Mouse (Mus musculus): ENCODE measurements around the gene Litaf.
"Not testable (repeated sequence)": the region's sequence is repeated elsewhere in the genome, so short reads cannot be mapped to it uniquely, and the experiment has no call there.

Gene Litaf

GRCm38 (mm10) chr16:10989896-10990295 is 76.1 kb downstream of the Litaf start:
- DNase-seq: peak; percentile 53 to 61

DNA sequence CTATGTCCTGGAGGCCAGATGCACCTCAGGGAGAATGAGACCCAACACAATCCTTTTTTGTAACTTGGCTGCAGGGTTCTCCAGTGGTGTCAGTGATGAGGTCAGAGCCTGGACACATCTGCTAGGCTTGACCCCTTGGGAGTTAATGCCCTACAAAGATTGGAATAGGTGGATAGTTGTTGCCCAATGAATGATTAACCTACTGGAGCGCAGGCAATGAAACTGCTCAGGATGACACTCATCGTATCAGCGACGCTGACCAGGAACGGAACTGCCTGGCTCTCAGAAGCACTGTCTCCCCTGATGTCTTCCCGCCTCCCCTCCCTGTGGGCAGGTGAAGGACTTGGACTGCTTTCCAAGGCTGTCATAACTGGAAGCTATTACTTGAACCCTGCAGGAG is 76.6 kb downstream of the Litaf start:
- no peak for DNase-seq

DNA sequence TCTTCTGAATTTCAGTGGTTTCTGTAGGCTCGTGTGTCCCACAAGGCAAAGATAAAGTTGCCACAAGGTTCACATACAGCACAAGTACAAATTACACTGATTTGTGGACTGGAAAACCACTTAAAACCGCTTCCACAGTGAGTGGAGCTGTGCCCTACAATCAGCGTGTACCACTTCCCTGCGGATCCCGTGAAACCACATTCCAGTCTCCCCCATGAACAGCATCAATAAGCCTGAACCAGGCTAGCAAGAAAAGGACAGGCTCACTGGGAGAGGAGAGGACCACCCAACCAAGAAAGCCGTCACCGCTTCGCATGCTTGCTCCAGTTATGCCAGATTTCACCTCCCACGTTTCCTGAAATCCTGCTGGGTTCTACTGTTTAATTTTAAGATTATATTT is 77.7 kb downstream of the Litaf start:
- DNase-seq: peak; percentile 46 to 66

- no peak for DNase-seq
These were observed 81.4 kb downstream of the Litaf start for GRCm38 (mm10) chr16:10984534-10984933.

- DNase-seq: no peak
These were observed 84.4 kb downstream of the Litaf start for GRCm38 (mm10) chr16:10981493-10982070.

DNA sequence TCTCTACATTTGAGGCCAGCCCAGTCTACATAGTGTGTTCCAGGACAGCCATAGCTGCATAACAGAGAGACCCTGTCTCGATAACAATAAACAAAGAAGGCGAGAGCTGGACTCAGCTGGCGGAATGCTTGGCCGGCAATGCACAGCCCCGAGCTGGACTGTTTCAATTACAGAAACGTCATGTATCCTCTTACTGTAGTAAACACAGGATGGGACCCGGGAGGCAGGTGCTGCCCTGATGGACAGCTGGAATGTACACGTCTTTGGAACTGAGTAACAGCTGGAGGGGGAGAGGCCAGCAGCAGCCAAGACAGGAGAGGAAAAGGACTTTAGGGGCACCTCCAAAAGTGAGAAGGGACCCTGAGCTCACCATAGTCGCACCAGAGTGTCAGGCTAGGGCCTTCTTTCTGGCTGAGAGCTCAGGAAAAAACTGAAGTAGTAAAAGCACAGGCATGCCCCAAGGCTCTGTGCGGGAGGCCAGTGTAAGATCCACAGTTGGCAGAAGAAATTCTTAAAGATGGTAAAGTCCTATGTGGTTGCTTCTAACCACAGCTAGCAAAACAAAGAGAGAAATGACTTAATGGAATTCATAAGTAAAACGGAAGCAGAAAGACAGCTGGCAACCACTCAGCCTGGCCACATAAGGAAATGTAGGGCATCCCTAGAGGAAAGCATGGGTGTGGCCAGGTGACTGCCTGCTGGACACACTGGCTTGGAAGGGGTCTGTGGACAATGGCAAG is 86.7 kb downstream of the Litaf start:
- peak; percentile 44 to 71 for DNase-seq

GRCm38 (mm10) chr16:10977877-10978276 is 88.1 kb downstream of the Litaf start:
- no peak for DNase-seq

GRCm38 (mm10) chr16:10976202-10976631 is 89.7 kb downstream of the Litaf start:
- peak; percentile 51 to 75 for DNase-seq

DNA sequence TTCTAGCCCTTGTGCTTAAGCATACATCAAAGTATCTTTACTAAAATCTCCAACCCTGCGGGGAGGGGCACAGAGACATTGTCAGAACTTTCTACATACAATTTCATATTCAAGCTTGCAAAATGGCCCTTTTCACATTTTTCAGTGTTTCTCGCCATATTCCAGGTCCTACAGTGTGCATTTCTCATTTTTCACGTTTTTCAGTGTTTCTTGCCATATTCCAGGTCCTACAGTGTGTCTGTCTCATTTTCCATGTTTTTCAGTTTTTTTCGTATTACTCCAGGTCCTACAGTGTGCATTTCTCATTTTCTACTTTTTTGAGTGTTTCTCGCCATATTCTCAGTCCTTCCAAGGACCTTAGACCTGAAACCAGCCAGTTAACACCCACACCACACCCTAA is 91.0 kb downstream of the Litaf start:
- peak; percentile 52 to 78 for DNase-seq

DNA sequence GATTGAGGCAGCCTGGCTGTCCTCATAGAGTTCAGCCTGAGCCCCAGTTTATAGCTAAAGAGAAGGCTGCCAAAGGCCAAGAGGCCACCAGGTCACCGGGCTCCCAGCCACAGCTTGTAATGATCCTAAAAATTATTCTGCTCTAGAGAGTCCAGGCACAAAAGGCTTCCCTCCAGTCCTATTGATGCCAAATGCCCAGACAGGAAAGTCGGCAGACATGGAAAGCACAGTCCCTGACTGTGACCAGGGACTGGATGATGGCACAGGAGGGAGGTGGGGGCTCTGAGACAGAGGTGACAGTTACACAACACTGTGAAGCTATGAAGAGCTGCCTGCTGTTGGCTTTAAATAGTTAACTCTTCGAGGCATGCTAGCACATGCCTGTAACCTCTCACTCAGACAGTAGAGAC is 91.9 kb downstream of the Litaf start:
- DNase-seq: peak; percentile 80 to 83

DNA sequence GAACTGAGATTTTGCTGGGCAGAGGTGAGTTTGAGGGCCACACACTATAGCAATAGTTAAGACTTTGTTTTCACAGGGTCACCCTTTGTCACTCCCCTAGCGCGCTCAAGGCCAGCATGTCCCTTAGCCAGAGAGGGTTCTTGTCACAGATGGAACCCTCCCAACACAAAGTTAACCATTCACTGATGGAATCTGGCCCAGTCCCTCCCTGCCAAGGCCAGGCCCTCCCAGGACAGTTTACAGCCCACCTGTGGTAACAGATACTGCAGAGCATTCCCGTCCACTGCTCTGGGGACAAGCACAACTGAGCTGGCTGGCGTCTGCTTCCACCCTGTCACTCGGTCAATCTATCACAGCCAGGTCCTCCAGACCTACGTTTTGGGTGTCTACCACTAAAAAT is 93.7 kb downstream of the Litaf start:
- peak; percentile 44 to 57 for DNase-seq

GRCm38 (mm10) chr16:10969944-10970343 is 96.0 kb downstream of the Litaf start:
- DNase-seq: not testable (repeated sequence)

DNA sequence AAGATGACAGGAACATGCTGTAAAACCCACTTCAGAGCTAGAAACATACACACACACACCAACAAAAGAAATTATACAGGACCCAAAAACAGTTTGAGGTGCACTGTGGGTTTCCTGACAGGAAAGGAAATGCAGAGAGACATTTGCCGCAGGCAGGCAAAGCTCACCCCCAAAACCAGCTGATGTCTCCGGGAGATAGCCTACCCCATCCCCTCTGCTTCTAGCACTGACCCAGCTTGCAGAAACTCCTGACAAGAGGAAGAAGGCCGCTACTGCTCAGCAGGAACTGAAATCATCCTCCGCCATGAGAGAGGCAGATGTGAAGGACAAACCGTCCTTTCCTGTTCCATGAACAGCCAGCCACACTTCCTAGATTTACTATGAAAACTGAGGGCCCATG is 96.6 kb downstream of the Litaf start:
- DNase-seq: no peak

DNA sequence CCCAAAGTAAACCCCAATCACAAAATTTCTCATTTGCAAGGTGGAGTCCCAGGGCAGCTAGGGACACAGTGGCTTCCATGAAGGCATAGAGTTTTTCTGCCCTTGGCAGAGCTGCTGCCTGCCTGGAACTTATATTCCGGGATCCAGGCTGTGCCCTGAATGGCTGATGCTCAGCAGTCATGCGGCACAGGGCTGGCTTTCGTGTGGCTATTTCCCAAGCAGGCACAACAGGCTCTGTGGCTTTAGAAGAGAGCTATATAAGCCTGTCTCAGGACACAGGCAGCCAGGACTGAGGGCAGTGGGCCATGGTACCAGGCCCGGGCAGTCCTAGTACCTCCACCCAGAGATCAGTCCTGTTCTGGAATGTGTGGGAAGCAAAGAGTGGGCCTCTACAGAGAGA is 97.7 kb downstream of the Litaf start:
- DNase-seq: peak; percentile 40 to 51

GRCm38 (mm10) chr16:10967756-10968155 is 98.2 kb downstream of the Litaf start:
- no peak for DNase-seq

DNA sequence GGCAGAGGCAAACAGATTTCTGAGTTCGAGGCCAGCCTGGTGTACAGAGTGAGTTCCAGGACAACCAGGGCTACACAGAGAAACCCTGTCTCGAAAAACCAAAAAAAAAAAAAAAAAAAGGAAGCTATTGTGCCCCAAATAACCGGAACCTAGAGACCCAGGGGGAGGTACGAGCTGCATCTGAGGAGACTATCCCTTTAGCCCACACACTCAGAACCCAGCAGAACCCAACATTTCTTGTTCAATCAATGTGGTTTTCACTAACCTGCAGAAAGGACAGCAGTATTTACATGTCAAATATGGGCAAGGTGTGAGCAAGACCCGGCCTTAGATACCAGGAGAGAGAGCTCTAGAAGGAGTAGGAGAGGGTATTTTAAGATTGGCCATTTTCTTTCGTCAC is 98.9 kb downstream of the Litaf start:
- DNase-seq: no peak

DNA sequence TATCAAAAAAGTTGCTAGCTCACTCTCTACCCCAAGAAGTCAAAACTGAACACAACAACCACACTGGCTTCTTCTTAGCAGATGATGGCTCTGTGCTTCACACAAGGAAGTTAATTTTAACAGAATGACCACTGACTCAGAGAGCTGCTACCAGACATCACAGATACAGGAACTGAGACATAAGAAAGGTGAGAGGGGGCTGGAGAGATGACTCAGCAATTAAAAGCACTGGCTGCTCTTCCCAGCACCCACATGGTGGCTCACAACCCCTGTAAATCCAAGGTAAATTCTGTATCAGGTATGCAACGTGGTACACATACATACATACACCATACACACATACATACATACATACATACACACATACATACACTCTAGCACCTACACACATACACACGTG is 100.9 kb downstream of the Litaf start:
- DNase-seq: no peak

GRCm38 (mm10) chr16:10960916-10961315 is 105.0 kb downstream of the Litaf start:
- no peak for DNase-seq

DNA sequence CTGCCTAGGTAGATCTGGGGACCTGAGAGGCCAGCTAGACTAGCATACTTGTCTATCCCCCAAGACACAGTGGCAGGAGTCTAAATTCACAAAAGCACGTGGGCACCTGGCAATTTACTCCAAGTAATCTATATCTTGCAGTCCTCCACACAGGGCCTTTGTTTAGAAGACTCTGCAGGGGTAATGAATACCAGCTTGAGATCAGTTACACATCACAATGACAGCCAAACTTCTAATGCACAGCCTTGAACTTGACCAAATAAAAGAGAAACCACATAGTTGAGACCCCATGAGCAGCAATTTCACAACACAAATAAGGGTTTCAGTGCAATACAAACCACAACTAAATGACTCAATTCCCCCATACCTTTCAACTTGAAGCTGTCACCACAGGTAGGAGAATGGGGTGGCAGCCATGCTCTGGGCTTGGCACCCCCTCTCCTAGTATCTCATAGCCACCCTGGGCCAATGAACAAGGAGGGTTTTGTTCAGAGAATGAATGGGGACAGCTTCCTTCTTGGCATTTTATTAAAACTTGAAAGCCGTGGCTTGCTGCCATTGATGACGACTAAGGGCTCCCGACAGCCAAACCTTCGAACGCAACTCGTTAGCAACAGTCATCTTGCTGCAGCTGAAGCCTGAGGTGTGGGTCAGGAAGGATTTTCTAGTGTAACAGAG is 107.1 kb downstream of the Litaf start:
- no peak for DNase-seq

- not testable (repeated sequence) for DNase-seq
These were observed 107.7 kb downstream of the Litaf start for GRCm38 (mm10) chr16:10958307-10958706.

DNA sequence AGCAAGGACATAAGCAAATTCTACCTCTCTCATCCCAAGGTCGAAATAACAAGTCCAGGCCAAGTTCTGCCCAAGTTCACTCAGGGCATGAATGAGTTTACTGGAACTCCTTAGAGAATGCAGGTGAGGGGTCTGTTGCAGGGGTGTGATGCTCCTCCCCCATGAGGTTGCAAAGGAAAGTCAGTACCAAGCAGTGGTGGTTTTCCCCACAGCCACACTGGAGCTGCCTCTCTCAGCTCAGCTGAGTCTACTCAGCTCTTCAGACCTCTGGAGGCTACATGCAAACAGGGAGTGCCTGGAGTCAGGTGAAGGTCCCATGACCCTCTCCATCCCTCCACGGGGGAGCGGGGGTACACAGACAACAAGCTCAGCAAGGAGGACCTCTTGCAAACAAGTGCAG is 108.2 kb downstream of the Litaf start:
- DNase-seq: no peak

- peak in 1 of 2 experiments; percentile 12 for DNase-seq
These were observed 108.8 kb downstream of the Litaf start for GRCm38 (mm10) chr16:10956938-10957685.

- DNase-seq: no peak
These were observed 110.9 kb downstream of the Litaf start for GRCm38 (mm10) chr16:10955078-10955477.
